Mouse (Mus musculus) adrenal gland, adult 2 months (tissue): ENCODE measurements around the gene Mettl1. TPM values are rescaled to one million over a fixed set of nuclear protein-coding genes. Genes with fewer than 3 reads are reported as not detected.
A peak's percentile ranks its signal among the peaks of the same experiment; 100 is the strongest.
"Not testable (repeated sequence)": the region's sequence is repeated elsewhere in the genome, so short reads cannot be mapped to it uniquely, and the experiment has no call there.

ENCODE experiments used
- DNase-seq: peaks from one replicate; pipeline ENCODE4 v3.0.0; 2021
- polyA plus RNA-seq: library from polyadenylated mRNA; depleted of rRNA; stranded (reverse); fragments of >200 nt; gene quantifications from 2 replicates; pipeline ENCODE4 v1.2.3, GENCODE M21; 2012
- total RNA-seq, 2 experiments: library from RNA; stranded (reverse); gene quantifications; 2 replicates each; pipeline ENCODE4 v1.2.3; 2021

Mettl1 gene
- total and polyA plus RNA-seq, 3 experiments, result 17.7 to 23.7 (median 23.0) TPM

DNA sequence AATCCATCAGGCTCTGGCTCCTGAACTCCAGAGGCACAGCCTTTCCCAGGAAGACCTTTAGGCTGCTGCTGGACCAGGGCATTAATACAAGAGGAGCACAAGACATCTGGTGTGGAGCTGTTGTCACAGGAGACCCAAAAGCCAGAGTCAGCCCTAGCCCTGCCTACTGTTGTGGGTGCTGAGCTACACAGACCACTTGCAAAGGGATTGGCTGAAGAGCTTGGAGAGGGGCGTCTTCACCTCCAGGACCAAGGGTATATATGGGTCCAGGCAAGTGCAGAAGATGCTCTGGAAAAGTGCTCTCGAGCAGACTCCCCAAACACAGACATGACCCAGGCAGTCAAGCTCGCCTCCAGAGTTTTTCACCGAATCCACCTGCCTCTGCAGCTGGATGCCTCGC lies 6.7 kb downstream of the Mettl1 start, which contains the start of gene Cyp27b1:
Cyp27b1 (plus strand) TSS at position 297 of the 400 bp plus-strand sequence.
- no peak for DNase-seq

- no peak for DNase-seq
These were observed 7.6 kb downstream of the Mettl1 start for GRCm38 (mm10) chr10:127048608-127049394.

GRCm38 (mm10) chr10:127049395-127050118 lies 8.3 kb downstream of the Mettl1 start:
- no peak for DNase-seq

DNA sequence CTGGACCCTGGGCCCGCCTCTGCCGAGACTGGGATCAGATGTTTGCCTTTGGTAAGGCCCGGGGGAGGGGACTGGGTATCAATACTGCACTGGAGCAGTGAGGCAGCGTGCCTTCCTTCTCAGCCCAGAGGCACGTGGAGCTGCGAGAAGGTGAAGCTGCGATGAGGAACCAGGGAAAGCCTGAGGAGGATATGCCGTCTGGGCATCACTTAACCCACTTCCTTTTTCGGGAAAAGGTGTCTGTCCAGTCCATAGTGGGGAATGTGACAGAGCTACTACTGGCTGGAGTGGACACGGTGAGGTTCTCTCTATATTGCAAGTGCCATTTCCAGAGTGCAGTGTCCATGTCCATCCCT lies 8.9 kb downstream of the Mettl1 start:
- no peak for DNase-seq

GRCm38 (mm10) chr10:127054646-127055045 lies 13.4 kb downstream of the Mettl1 start:
- DNase-seq, result no peak

GRCm38 (mm10) chr10:127055406-127055805 lies 14.2 kb downstream of the Mettl1 start:
- no peak for DNase-seq

- DNase-seq, result no peak
These were observed 15.3 kb downstream of the Mettl1 start for GRCm38 (mm10) chr10:127056490-127056889.

GRCm38 (mm10) chr10:127058161-127058560 lies 16.9 kb downstream of the Mettl1 start:
- DNase-seq, result peak; percentile 82

DNA sequence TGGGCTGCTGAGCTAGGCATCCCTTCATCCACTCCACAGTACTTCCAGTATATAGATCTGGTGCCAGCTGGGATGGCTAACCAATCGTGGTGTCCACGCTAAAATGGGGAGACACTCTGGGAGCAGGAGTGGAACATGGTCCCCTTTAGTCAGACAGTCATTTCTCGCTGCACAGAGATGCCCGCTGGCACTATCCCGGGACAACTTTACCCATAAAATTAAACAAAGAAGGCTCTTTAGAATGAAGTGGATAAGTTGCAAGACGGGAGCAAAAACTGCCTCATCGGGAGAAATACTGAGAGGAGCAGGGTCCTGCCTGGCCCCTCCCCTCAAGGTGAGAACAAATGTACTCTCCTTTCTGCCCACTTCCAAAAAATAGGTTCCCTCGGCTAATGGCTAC lies 17.5 kb downstream of the Mettl1 start:
- DNase-seq, result no peak

DNA sequence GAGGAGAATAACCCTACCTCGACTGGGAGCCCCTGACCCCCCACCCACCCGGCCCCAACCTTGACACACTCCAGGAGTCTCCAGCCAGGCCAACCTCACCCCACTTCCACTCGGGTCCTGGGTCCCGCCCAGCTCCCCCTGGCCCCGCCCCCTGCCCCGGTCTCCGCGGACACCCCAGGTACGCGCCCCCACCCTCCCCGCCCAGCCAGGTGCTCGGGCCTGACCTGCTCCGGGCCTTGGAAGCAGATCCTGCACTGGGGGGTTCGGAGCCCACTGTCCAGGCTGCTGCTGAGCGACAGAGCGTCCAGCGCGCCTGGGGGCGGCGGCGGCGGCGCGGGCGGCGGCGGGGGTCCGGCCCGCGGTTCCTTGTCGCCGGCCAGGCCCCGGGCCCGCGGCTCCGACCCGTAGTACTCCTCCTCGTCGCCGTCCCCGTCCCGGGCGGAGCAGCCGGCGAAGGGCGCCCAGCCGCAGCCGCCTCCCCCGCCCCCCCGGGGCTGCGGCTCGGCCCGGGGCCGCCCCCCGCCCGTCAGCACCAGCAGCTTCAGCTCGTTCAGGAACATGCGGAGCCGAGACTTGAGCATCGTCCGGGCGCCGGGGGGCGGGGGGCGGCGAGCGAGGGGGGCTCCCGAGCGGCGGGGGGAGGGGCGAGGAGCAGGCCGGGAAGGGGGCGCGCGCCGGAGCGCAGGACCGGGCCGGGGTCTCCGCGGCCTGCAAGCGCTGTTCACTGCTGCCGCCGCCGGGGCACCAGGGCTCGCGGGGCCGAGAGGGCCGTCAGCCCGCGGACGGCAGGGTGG lies 18.2 kb downstream of the Mettl1 start:
- DNase-seq, result no peak

GRCm38 (mm10) chr10:127059968-127060916 lies 19.0 kb downstream of the Mettl1 start, which contains the start of gene March9:
March9 (minus strand) TSS chr10:127060184.
- peak; percentile 87 for DNase-seq

GRCm38 (mm10) chr10:127061085-127061484 lies 19.9 kb downstream of the Mettl1 start:
- no peak for DNase-seq

- DNase-seq, result no peak
These were observed 20.3 kb downstream of the Mettl1 start for GRCm38 (mm10) chr10:127061513-127061912.

- not testable (repeated sequence) for DNase-seq
These were observed 20.9 kb downstream of the Mettl1 start for GRCm38 (mm10) chr10:127062101-127062500.

DNA sequence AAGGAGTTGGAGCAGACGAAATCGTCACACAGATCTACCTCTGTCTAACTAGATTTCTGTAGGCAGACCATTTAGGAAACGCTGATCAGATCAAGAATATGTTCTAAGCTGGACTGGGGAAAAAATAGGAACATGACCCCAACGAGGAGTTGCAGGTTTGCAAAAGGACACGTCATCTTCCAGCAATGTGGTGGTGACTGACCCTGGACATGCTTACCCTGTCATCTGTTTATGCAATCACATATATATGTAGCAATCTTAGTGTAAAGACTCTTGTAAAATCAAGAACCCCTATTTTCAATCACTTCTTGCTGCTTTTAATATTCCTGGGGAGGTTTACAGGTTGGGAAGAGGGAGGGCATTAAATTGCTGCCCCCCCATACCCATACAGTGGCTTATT lies 21.3 kb downstream of the Mettl1 start:
- no peak for DNase-seq

GRCm38 (mm10) chr10:127063239-127063872 lies 22.1 kb downstream of the Mettl1 start, which contains the start of gene Cdk4:
Cdk4 (plus strand) TSS chr10:127063534.
- DNase-seq, result peak; percentile 100

GRCm38 (mm10) chr10:127063913-127064870 lies 23.0 kb downstream of the Mettl1 start:
- peak; percentile 55 for DNase-seq

GRCm38 (mm10) chr10:127065981-127066380 lies 24.8 kb downstream of the Mettl1 start:
- DNase-seq, result no peak

DNA sequence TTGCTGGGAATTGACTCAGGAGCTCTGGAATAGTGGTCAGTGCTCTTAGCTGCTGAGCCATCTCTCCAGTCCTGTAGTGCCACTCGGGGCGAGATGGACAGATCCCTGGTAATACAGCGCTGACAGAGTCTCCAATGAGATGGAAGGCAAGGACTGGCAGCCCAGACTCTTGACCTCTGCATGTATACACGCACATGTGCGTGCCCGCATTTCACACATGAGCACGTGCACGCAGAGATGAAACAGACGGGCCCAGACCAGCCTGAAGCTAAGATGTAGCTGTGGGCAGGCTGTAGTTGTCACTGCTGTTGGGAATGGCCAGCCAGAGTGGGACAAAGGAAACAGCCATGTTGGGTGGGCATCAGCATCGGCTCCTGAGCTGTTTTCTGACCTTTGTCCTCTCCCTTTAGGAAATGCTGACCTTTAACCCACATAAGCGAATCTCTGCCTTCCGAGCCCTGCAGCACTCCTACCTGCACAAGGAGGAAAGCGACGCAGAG lies 25.4 kb downstream of the Mettl1 start:
- no peak for DNase-seq
